Mouse (Mus musculus): ENCODE results near the gene Ugt1a6b. TPM values are rescaled to one million over a fixed set of nuclear protein-coding genes. Genes with fewer than 3 reads are reported as not detected.
A peak's percentile ranks its signal among the peaks of the same experiment; 100 is the strongest.

The Ugt1a6b gene
- polyA plus RNA-seq, 1 experiment from 2014 or later, result 5.2 TPM

- Histone ChIP-seq H3K36me3 (ENCODE audit: control insufficient read depth, insufficient read depth, low read length) (no peaks in the 10 kb centered on the region), H3K27ac (replicated peaks) (no peak within 1 kb of the TSS), H3K4me2 (replicated peaks; ENCODE audit: low read depth) (no peak within 1 kb of the TSS), H3K4me3 (ENCODE audit: low read depth, low read length) (no peak within 1 kb of the TSS), H3K9me3 (ENCODE audit: control insufficient read depth, low read length) (no peaks in the 10 kb centered on the region), H3K27me3 (ENCODE audit: control insufficient read depth, insufficient read depth, low read length) (no peaks in the 10 kb centered on the region), H3K9ac (ENCODE audit: low read length) (no peak within 1 kb of the TSS), H3K4me1 (replicated peaks; ENCODE audit: control insufficient read depth, insufficient read depth) (no peaks in the 10 kb centered on the region)
- no peak for TF ChIP-seq EP300 (optimal IDR thresholded peaks at IDR 0.05)
- no peak for DNase-seq (ENCODE audit: low spot score)
- 62% methylated on average over 7 of the region's 7 CpGs for WGBS
- no peak for ATAC-seq (ENCODE audit: low FRiP score, low TSS enrichment)
Measured at GRCm38 (mm10) chr1:88200456-88200855, 97.4 kb downstream of the Ugt1a6b start, which contains the start of gene Ugt1a2. Ugt1a2 (plus strand) TSS chr1:88200601.

- H3K9ac ChIP-seq (ENCODE audit: low read length), result peak within 1 kb of the TSS; percentile 59
- no peaks in the 10 kb centered on the region for H3K9me3 ChIP-seq (ENCODE audit: control insufficient read depth, low read length)
- H3K4me1 ChIP-seq (replicated peaks; ENCODE audit: control insufficient read depth, insufficient read depth), result no peaks in the 10 kb centered on the region
- DNase-seq (ENCODE audit: low spot score), result peak; percentile 77
- TF ChIP-seq EP300 (optimal IDR thresholded peaks at IDR 0.05) (no peak), CTCF (IDR thresholded peaks at IDR 0.05; ENCODE audit: low read depth) (no peak)
- H3K27ac ChIP-seq (replicated peaks), result no peak within 1 kb of the TSS
- H3K36me3 ChIP-seq (ENCODE audit: control insufficient read depth, insufficient read depth, low read length), result no peaks in the 10 kb centered on the region
- ATAC-seq (ENCODE audit: low FRiP score, low TSS enrichment), result peak; percentile 91
- no peaks in the 10 kb centered on the region for H3K27me3 ChIP-seq (ENCODE audit: control insufficient read depth, insufficient read depth, low read length)
- WGBS, result 9% methylated on average over 60 of the region's 62 CpGs
- H3K4me2 ChIP-seq (replicated peaks; ENCODE audit: low read depth), result peak within 1 kb of the TSS; percentile 59
- H3K4me3 ChIP-seq (ENCODE audit: low read depth, low read length), result peak within 1 kb of the TSS; percentile 25
Measured at GRCm38 (mm10) chr1:88205294-88205922, 102.4 kb downstream of the Ugt1a6b start, which contains the start of gene Dnajb3. Dnajb3 (minus strand) TSS chr1:88205782.

DNA sequence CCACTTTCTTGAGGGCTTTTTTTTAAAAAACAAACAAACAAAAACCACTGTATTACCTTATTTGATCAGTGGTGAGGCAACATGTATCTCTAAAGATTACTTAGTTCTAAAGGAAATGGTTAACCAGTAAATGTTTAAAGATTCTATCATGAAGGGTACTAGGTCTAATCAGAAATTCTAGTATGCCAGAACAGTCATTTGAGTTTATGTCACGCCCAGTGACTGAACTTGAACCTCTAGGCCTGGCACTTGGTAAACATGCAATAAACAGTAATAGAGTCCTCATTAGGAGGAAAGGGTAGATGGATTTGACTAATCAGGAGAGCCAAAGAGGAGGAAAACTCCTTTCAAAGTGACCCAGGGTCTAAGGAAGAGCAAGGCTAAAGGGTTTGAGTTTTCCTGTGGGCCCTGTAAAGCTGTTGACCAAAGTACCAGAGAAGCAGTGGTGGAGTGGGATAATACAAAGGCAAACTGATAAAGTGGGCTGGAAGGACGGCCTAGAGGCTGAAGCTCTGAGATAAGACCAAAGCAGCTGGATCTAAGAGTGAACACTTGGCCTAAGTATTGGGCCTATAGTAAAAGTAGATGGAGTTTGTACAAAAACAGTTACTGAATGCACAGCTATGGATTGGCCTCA, 103.9 kb downstream of the Ugt1a6b start:
- TF ChIP-seq EP300 (optimal IDR thresholded peaks at IDR 0.05) (no peak), CTCF (IDR thresholded peaks at IDR 0.05; ENCODE audit: low read depth) (no peak)
- no peak overlapping the region for H3K27ac ChIP-seq (replicated peaks)
- no peak for DNase-seq (ENCODE audit: low spot score)
- no peaks in the 10 kb centered on the region for H3K27me3 ChIP-seq (ENCODE audit: control insufficient read depth, insufficient read depth, low read length)
- no peak overlapping the region for H3K4me2 ChIP-seq (replicated peaks; ENCODE audit: low read depth)
- WGBS, result 69% methylated on average over 2 of the region's 2 CpGs
- H3K36me3 ChIP-seq (ENCODE audit: control insufficient read depth, insufficient read depth, low read length), result no peaks in the 10 kb centered on the region
- peaks cover 7% of the 10 kb centered on the region for H3K9me3 ChIP-seq (ENCODE audit: control insufficient read depth, low read length)
- H3K9ac ChIP-seq (ENCODE audit: low read length), result no peak overlapping the region
- H3K4me1 ChIP-seq (replicated peaks; ENCODE audit: control insufficient read depth, insufficient read depth), result no peaks in the 10 kb centered on the region
- H3K4me3 ChIP-seq (ENCODE audit: low read depth, low read length), result no peak overlapping the region
- 0 out of 2 replicates have a peak, but pooled peaks have one; percentile 32 for ATAC-seq (ENCODE audit: low FRiP score, low TSS enrichment)

- no peak within 1 kb of the TSS for H3K4me2 ChIP-seq (replicated peaks; ENCODE audit: low read depth)
- DNase-seq (ENCODE audit: low spot score), result peak; percentile 62
Measured at GRCm38 (mm10) chr1:88211812-88212211, 108.8 kb downstream of the Ugt1a6b start, which contains the start of gene Ugt1a1. Ugt1a1 (plus strand) TSS chr1:88211959.

GRCm38 (mm10) chr1:88212341-88213045, 109.4 kb downstream of the Ugt1a6b start:
- 0 out of 2 replicates have a peak, but pooled peaks have one; percentile 3 for ATAC-seq (ENCODE audit: low FRiP score, low TSS enrichment)

More at GRCm38 (mm10) chr1:88211812-88212211, 108.8 kb downstream of the Ugt1a6b start, which contains the start of gene Ugt1a1:
- H3K9me3 ChIP-seq (ENCODE audit: control insufficient read depth, low read length), result peaks cover 24% of the 10 kb centered on the region
- no peak within 1 kb of the TSS; the same call in 1 of the 2 replicates for H3K27ac ChIP-seq (replicated peaks)
- TF ChIP-seq CTCF (IDR thresholded peaks at IDR 0.05; ENCODE audit: low read depth), result no peak
- no peak for TF ChIP-seq EP300 (optimal IDR thresholded peaks at IDR 0.05)
- H3K4me1 ChIP-seq (replicated peaks; ENCODE audit: control insufficient read depth, insufficient read depth), result no peaks in the 10 kb centered on the region
- peak; percentile 65 for ATAC-seq (ENCODE audit: low FRiP score, low TSS enrichment)
- H3K27me3 ChIP-seq (ENCODE audit: control insufficient read depth, insufficient read depth, low read length), result no peaks in the 10 kb centered on the region
- no peak within 1 kb of the TSS for H3K9ac ChIP-seq (ENCODE audit: low read length)
- H3K36me3 ChIP-seq (ENCODE audit: control insufficient read depth, insufficient read depth, low read length), result no peaks in the 10 kb centered on the region
- H3K4me3 ChIP-seq (ENCODE audit: low read depth, low read length), result no peak within 1 kb of the TSS
- WGBS, result 66% methylated on average over 8 of the region's 8 CpGs

More at GRCm38 (mm10) chr1:88212341-88213045, 109.4 kb downstream of the Ugt1a6b start:
- Histone ChIP-seq H3K27me3 (ENCODE audit: control insufficient read depth, insufficient read depth, low read length) (no peaks in the 10 kb centered on the region), H3K9ac (ENCODE audit: low read length) (no peak overlapping the region), H3K36me3 (ENCODE audit: control insufficient read depth, insufficient read depth, low read length) (no peaks in the 10 kb centered on the region), H3K4me1 (replicated peaks; ENCODE audit: control insufficient read depth, insufficient read depth) (no peaks in the 10 kb centered on the region), H3K27ac (replicated peaks) (no peak overlapping the region), H3K4me3 (ENCODE audit: low read depth, low read length) (no peak overlapping the region), H3K4me2 (replicated peaks; ENCODE audit: low read depth) (no peak overlapping the region), H3K9me3 (ENCODE audit: control insufficient read depth, low read length) (peaks cover 30% of the 10 kb centered on the region)
- TF ChIP-seq EP300 (optimal IDR thresholded peaks at IDR 0.05) (no peak), CTCF (IDR thresholded peaks at IDR 0.05; ENCODE audit: low read depth) (no peak)
- no peak for DNase-seq (ENCODE audit: low spot score)
- 58% methylated on average over 8 of the region's 8 CpGs for WGBS
